Mouse (Mus musculus) liver, postnatal 0 days (tissue): ENCODE measurements around the gene Pde1c.

Experiments used
- CTCF ChIP-seq: sonication (generic); IDR thresholded peaks from 2 replicates; pipeline ENCODE4 v1.5.1; 2016; ENCODE audit warnings: antibody characterized with exemption, low read depth
- EP300 ChIP-seq: IDR thresholded peaks from 2 replicates; pipeline ENCODE4 v1.6.1; 2016; ENCODE audit warnings: antibody characterized with exemption, low read depth, mild to moderate bottlenecking

DNA sequence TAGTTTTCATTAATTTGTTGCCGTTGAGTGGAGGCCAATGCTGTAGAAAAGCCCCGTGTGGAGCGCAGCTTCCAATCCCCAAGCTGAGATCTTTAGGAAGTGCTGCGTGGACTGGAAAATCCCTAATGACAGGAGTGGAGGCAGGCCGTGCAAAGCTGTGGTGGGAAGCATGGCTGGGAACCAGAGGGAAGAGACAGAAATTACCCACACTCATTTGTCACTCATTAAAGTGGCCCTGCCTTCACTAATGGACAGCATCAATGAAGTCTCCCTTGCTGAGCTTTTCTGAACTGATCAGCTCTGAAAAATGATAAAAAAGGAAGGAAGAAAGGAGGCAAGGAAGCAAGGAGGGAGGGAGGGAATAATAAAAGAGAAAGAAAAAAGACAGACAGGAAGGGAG, 538.9 kb downstream of the Pde1c start:
- no peak for TF ChIP-seq CTCF
- TF ChIP-seq EP300, result no peak
